Mouse (Mus musculus): ENCODE data around the gene Gmeb1. TPM values are rescaled to one million over a fixed set of nuclear protein-coding genes. Genes with fewer than 3 reads are reported as not detected.

Gmeb1 gene
- polyA plus RNA-seq, 1 experiment from 2014 or later = 34.9 TPM

GRCm38 (mm10) chr4:132254986-132255385 is 6.4 kb downstream of the Gmeb1 start:
- DNase-seq (ENCODE audit: low spot score) = no peak
- WGBS = 82% methylated on average over 3 of the region's 3 CpGs

GRCm38 (mm10) chr4:132253622-132254021 is 7.8 kb downstream of the Gmeb1 start:
- H3K4me1 ChIP-seq (ENCODE audit: control insufficient read depth, insufficient read depth, low read length) = no peaks in the 10 kb centered on the region
- no peak overlapping the region for H3K27ac ChIP-seq (replicated peaks; ENCODE audit: low read depth, low read length)
- no peak for ATAC-seq (replicated peaks; ENCODE audit: insufficient number of reproducible peaks, low FRiP score, low TSS enrichment, low read depth)
- no peak overlapping the region for H3K4me3 ChIP-seq (ENCODE audit: low read depth, low read length)
- peaks cover 1% of the 10 kb centered on the region; the same call in 1 of the 2 replicates for H3K36me3 ChIP-seq (replicated peaks; ENCODE audit: control insufficient read depth, insufficient read depth, low read depth, low read length)
- H3K9ac ChIP-seq (replicated peaks; ENCODE audit: low read length) = no peak overlapping the region
- 86% methylated on average over 2 of the region's 2 CpGs for WGBS
- H3K4me2 ChIP-seq (ENCODE audit: low read depth, low read length) = no peak overlapping the region
- no peaks in the 10 kb centered on the region for H3K27me3 ChIP-seq (ENCODE audit: control insufficient read depth, insufficient read depth, low read length)
- no peaks in the 10 kb centered on the region for H3K9me3 ChIP-seq (replicated peaks; ENCODE audit: control insufficient read depth, low read length)
- no peak for DNase-seq (ENCODE audit: low spot score)

More at GRCm38 (mm10) chr4:132254986-132255385, 6.4 kb downstream of the Gmeb1 start:
- no peak overlapping the region for H3K4me3 ChIP-seq (ENCODE audit: low read depth, low read length)
- no peak overlapping the region for H3K27ac ChIP-seq (replicated peaks; ENCODE audit: low read depth, low read length)
- H3K27me3 ChIP-seq (ENCODE audit: control insufficient read depth, insufficient read depth, low read length) = no peaks in the 10 kb centered on the region
- no peak for ATAC-seq (replicated peaks; ENCODE audit: insufficient number of reproducible peaks, low FRiP score, low TSS enrichment, low read depth)
- no peak overlapping the region for H3K9ac ChIP-seq (replicated peaks; ENCODE audit: low read length)
- H3K9me3 ChIP-seq (replicated peaks; ENCODE audit: control insufficient read depth, low read length) = no peaks in the 10 kb centered on the region
- H3K36me3 ChIP-seq (replicated peaks; ENCODE audit: control insufficient read depth, insufficient read depth, low read depth, low read length) = no peaks in the 10 kb centered on the region
- H3K4me2 ChIP-seq (ENCODE audit: low read depth, low read length) = no peak overlapping the region
- no peaks in the 10 kb centered on the region for H3K4me1 ChIP-seq (ENCODE audit: control insufficient read depth, insufficient read depth, low read length)

- Histone ChIP-seq H3K4me2 (ENCODE audit: low read depth, low read length) (no peak overlapping the region), H3K27ac (replicated peaks; ENCODE audit: low read depth, low read length) (no peak overlapping the region), H3K9me3 (replicated peaks; ENCODE audit: control insufficient read depth, low read length) (no peaks in the 10 kb centered on the region), H3K36me3 (replicated peaks; ENCODE audit: control insufficient read depth, insufficient read depth, low read depth, low read length) (peaks cover 3% of the 10 kb centered on the region; the same call in 1 of the 2 replicates), H3K9ac (replicated peaks; ENCODE audit: low read length) (no peak overlapping the region), H3K4me3 (ENCODE audit: low read depth, low read length) (no peak overlapping the region), H3K27me3 (ENCODE audit: control insufficient read depth, insufficient read depth, low read length) (no peaks in the 10 kb centered on the region), H3K4me1 (ENCODE audit: control insufficient read depth, insufficient read depth, low read length) (no peaks in the 10 kb centered on the region)
- ATAC-seq (replicated peaks; ENCODE audit: insufficient number of reproducible peaks, low FRiP score, low TSS enrichment, low read depth) = no peak
- no peak for DNase-seq (ENCODE audit: low spot score)
- WGBS = 92% methylated on average over 8 of the region's 8 CpGs
Measured at GRCm38 (mm10) chr4:132253128-132253527, 8.3 kb downstream of the Gmeb1 start.

GRCm38 (mm10) chr4:132251596-132251995 is 9.8 kb downstream of the Gmeb1 start:
- Histone ChIP-seq H3K27ac (replicated peaks; ENCODE audit: low read depth, low read length) (no peak overlapping the region), H3K4me2 (ENCODE audit: low read depth, low read length) (no peak overlapping the region), H3K9me3 (replicated peaks; ENCODE audit: control insufficient read depth, low read length) (no peaks in the 10 kb centered on the region), H3K4me1 (ENCODE audit: control insufficient read depth, insufficient read depth, low read length) (no peaks in the 10 kb centered on the region), H3K4me3 (ENCODE audit: low read depth, low read length) (no peak overlapping the region), H3K27me3 (ENCODE audit: control insufficient read depth, insufficient read depth, low read length) (no peaks in the 10 kb centered on the region), H3K9ac (replicated peaks; ENCODE audit: low read length) (no peak overlapping the region), H3K36me3 (replicated peaks; ENCODE audit: control insufficient read depth, insufficient read depth, low read depth, low read length) (peaks cover 3% of the 10 kb centered on the region; the same call in 1 of the 2 replicates)
- whole genome bisulfite sequencing = 94% methylated on average over 9 of the region's 9 CpGs
- no peak for ATAC-seq (replicated peaks; ENCODE audit: insufficient number of reproducible peaks, low FRiP score, low TSS enrichment, low read depth)
- DNase-seq (ENCODE audit: low spot score) = no peak

- Histone ChIP-seq H3K4me3 (ENCODE audit: low read depth, low read length) (no peak overlapping the region), H3K9ac (replicated peaks; ENCODE audit: low read length) (no peak overlapping the region), H3K4me1 (ENCODE audit: control insufficient read depth, insufficient read depth, low read length) (no peaks in the 10 kb centered on the region), H3K27ac (replicated peaks; ENCODE audit: low read depth, low read length) (no peak overlapping the region), H3K27me3 (ENCODE audit: control insufficient read depth, insufficient read depth, low read length) (no peaks in the 10 kb centered on the region), H3K36me3 (replicated peaks; ENCODE audit: control insufficient read depth, insufficient read depth, low read depth, low read length) (peaks cover 3% of the 10 kb centered on the region; the same call in 1 of the 2 replicates), H3K9me3 (replicated peaks; ENCODE audit: control insufficient read depth, low read length) (no peaks in the 10 kb centered on the region), H3K4me2 (ENCODE audit: low read depth, low read length) (no peak overlapping the region)
- ATAC-seq (replicated peaks; ENCODE audit: insufficient number of reproducible peaks, low FRiP score, low TSS enrichment, low read depth) (no peak), DNase-seq (ENCODE audit: low spot score) (no peak)
- WGBS = 89% methylated on average over 5 of the region's 5 CpGs
Measured at GRCm38 (mm10) chr4:132247451-132247997, 13.9 kb downstream of the Gmeb1 start.

- DNase-seq (ENCODE audit: low spot score) = no peak
- H3K4me2 ChIP-seq (ENCODE audit: low read depth, low read length) = no peak overlapping the region
- no peak overlapping the region for H3K4me3 ChIP-seq (ENCODE audit: low read depth, low read length)
- no peak for ATAC-seq (replicated peaks; ENCODE audit: insufficient number of reproducible peaks, low FRiP score, low TSS enrichment, low read depth)
- no peaks in the 10 kb centered on the region for H3K9me3 ChIP-seq (replicated peaks; ENCODE audit: control insufficient read depth, low read length)
- H3K9ac ChIP-seq (replicated peaks; ENCODE audit: low read length) = no peak overlapping the region
- H3K36me3 ChIP-seq (replicated peaks; ENCODE audit: control insufficient read depth, insufficient read depth, low read depth, low read length) = peaks cover 6% of the 10 kb centered on the region; the same call in 1 of the 2 replicates
- H3K27ac ChIP-seq (replicated peaks; ENCODE audit: low read depth, low read length) = no peak overlapping the region
- no peaks in the 10 kb centered on the region for H3K27me3 ChIP-seq (ENCODE audit: control insufficient read depth, insufficient read depth, low read length)
- H3K4me1 ChIP-seq (ENCODE audit: control insufficient read depth, insufficient read depth, low read length) = no peaks in the 10 kb centered on the region
- 95% methylated on average over 3 of the region's 3 CpGs for WGBS
Measured at GRCm38 (mm10) chr4:132245643-132246042, 15.8 kb downstream of the Gmeb1 start.

GRCm38 (mm10) chr4:132241208-132241607 is 20.2 kb downstream of the Gmeb1 start:
- H3K9me3 ChIP-seq (replicated peaks; ENCODE audit: control insufficient read depth, low read length) = no peaks in the 10 kb centered on the region
- no peak overlapping the region for H3K4me2 ChIP-seq (ENCODE audit: low read depth, low read length)
- no peak overlapping the region for H3K9ac ChIP-seq (replicated peaks; ENCODE audit: low read length)
- ATAC-seq (replicated peaks; ENCODE audit: insufficient number of reproducible peaks, low FRiP score, low TSS enrichment, low read depth) = no peak
- no peaks in the 10 kb centered on the region for H3K4me1 ChIP-seq (ENCODE audit: control insufficient read depth, insufficient read depth, low read length)
- DNase-seq (ENCODE audit: low spot score) = no peak
- H3K4me3 ChIP-seq (ENCODE audit: low read depth, low read length) = no peak overlapping the region
- peaks cover 8% of the 10 kb centered on the region for H3K36me3 ChIP-seq (replicated peaks; ENCODE audit: control insufficient read depth, insufficient read depth, low read depth, low read length)
- no peaks in the 10 kb centered on the region for H3K27me3 ChIP-seq (ENCODE audit: control insufficient read depth, insufficient read depth, low read length)
- H3K27ac ChIP-seq (replicated peaks; ENCODE audit: low read depth, low read length) = no peak overlapping the region
- WGBS = 96% methylated on average over 3 of the region's 3 CpGs

GRCm38 (mm10) chr4:132240367-132240766 is 21.0 kb downstream of the Gmeb1 start:
- no peak for ATAC-seq (replicated peaks; ENCODE audit: insufficient number of reproducible peaks, low FRiP score, low TSS enrichment, low read depth)
- Histone ChIP-seq H3K4me2 (ENCODE audit: low read depth, low read length) (no peak overlapping the region), H3K36me3 (replicated peaks; ENCODE audit: control insufficient read depth, insufficient read depth, low read depth, low read length) (peaks cover 8% of the 10 kb centered on the region), H3K9me3 (replicated peaks; ENCODE audit: control insufficient read depth, low read length) (no peaks in the 10 kb centered on the region), H3K9ac (replicated peaks; ENCODE audit: low read length) (no peak overlapping the region), H3K4me3 (ENCODE audit: low read depth, low read length) (no peak overlapping the region), H3K4me1 (ENCODE audit: control insufficient read depth, insufficient read depth, low read length) (no peaks in the 10 kb centered on the region), H3K27me3 (ENCODE audit: control insufficient read depth, insufficient read depth, low read length) (no peaks in the 10 kb centered on the region), H3K27ac (replicated peaks; ENCODE audit: low read depth, low read length) (no peak overlapping the region)
- DNase-seq (ENCODE audit: low spot score) = no peak
- 93% methylated on average over 3 of the region's 3 CpGs for WGBS
